Mouse (Mus musculus): Measurements from ENCODE around the gene Tcf7l2. TPM values are rescaled to one million over a fixed set of nuclear protein-coding genes. Genes with fewer than 3 reads are reported as not detected.

Gene Tcf7l2
- polyA plus RNA-seq, 2 experiments, result 7.8 to 18.4 TPM

- H3K27ac ChIP-seq, result no peak overlapping the region
- H3K27me3 ChIP-seq (ENCODE audit: control insufficient read depth, insufficient read depth, low read length), result no peaks in the 10 kb centered on the region
- no peak overlapping the region for H3K4me2 ChIP-seq (ENCODE audit: low read depth)
- peaks cover 0 to 3% of the 10 kb centered on the region in 2 experiments; a peak in 1 of 4 replicates for H3K4me1 ChIP-seq (replicated peaks; ENCODE audit: control insufficient read depth in 2 of 2, insufficient read depth in 2 of 2, low read length in 1 of 2)
- H3K9me3 ChIP-seq (ENCODE audit: control insufficient read depth, low read length), result no peaks in the 10 kb centered on the region
- no peak for ATAC-seq (ENCODE audit: insufficient read depth)
- TF ChIP-seq CTCF (IDR thresholded peaks at IDR 0.05; ENCODE audit: low read depth), result no peak
- H3K36me3 ChIP-seq (replicated peaks; ENCODE audit: control insufficient read depth, insufficient read depth, low read depth), result no peaks in the 10 kb centered on the region
- 71% methylated on average over 11 of the region's 11 CpGs for WGBS (ENCODE audit: insufficient replicate concordance)
- no peak overlapping the region for H3K4me3 ChIP-seq (ENCODE audit: insufficient read depth in 1 of 2, low read depth in 2 of 2, low read length in 2 of 2)
- no peak for DNase-seq (ENCODE audit: low read depth in 3 of 3, low spot score in 3 of 3)
- no peak overlapping the region for H3K9ac ChIP-seq (replicated peaks)
Observed at GRCm38 (mm10) chr19:55765814-55766213, 24.2 kb downstream of the Tcf7l2 start.

DNA sequence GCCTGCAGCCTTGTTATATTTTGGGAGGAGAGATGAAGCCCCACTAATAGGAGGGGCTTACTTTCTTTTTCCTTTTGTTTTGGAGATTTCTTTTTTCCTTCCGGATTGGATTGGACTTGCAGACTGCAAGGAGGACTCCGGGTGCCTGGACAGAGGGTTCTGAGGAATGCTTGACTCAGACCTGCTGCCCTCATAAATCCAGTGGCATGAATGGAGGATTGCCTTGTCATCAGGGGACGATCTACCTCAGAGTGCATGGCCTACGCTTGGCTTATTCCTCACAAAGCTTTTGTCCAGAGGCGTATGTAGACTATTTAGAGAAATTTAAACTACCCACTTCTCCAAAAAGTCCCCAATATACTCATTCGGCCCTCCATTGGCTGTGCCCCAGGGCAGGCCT is 25.5 kb downstream of the Tcf7l2 start:
- Histone ChIP-seq H3K36me3 (replicated peaks; ENCODE audit: control insufficient read depth, insufficient read depth, low read depth) (no peaks in the 10 kb centered on the region), H3K4me3 (ENCODE audit: insufficient read depth in 1 of 2, low read depth in 2 of 2, low read length in 2 of 2) (no peak overlapping the region), H3K4me1 (replicated peaks; ENCODE audit: control insufficient read depth in 2 of 2, insufficient read depth in 2 of 2, low read length in 1 of 2) (peaks cover 0 to 3% of the 10 kb centered on the region in 2 experiments; a peak in 1 of 4 replicates), H3K9ac (replicated peaks) (no peak overlapping the region), H3K4me2 (ENCODE audit: low read depth) (no peak overlapping the region), H3K27ac (no peak overlapping the region), H3K9me3 (ENCODE audit: control insufficient read depth, low read length) (no peaks in the 10 kb centered on the region), H3K27me3 (ENCODE audit: control insufficient read depth, insufficient read depth, low read length) (no peaks in the 10 kb centered on the region)
- no peak for DNase-seq (ENCODE audit: low read depth in 3 of 3, low spot score in 3 of 3)
- ATAC-seq (ENCODE audit: insufficient read depth), result no peak
- WGBS (ENCODE audit: insufficient replicate concordance), result 52% methylated on average over 6 of the region's 6 CpGs
- TF ChIP-seq CTCF (IDR thresholded peaks at IDR 0.05; ENCODE audit: low read depth) (no peak), EP300 (IDR thresholded peaks at IDR 0.05; ENCODE audit: low read depth) (no peak)

GRCm38 (mm10) chr19:55767579-55767978 is 26.0 kb downstream of the Tcf7l2 start:
- Histone ChIP-seq H3K9me3 (ENCODE audit: control insufficient read depth, low read length) (no peaks in the 10 kb centered on the region), H3K36me3 (replicated peaks; ENCODE audit: control insufficient read depth, insufficient read depth, low read depth) (no peaks in the 10 kb centered on the region), H3K4me1 (replicated peaks; ENCODE audit: control insufficient read depth in 2 of 2, insufficient read depth in 2 of 2, low read length in 1 of 2) (peaks cover 0 to 3% of the 10 kb centered on the region in 2 experiments; a peak in 1 of 4 replicates), H3K27ac (no peak overlapping the region), H3K4me3 (ENCODE audit: insufficient read depth in 1 of 2, low read depth in 2 of 2, low read length in 2 of 2) (no peak overlapping the region), H3K9ac (replicated peaks) (no peak overlapping the region), H3K4me2 (ENCODE audit: low read depth) (no peak overlapping the region), H3K27me3 (ENCODE audit: control insufficient read depth, insufficient read depth, low read length) (no peaks in the 10 kb centered on the region)
- TF ChIP-seq CTCF (IDR thresholded peaks at IDR 0.05; ENCODE audit: low read depth) (no peak), EP300 (IDR thresholded peaks at IDR 0.05; ENCODE audit: low read depth) (no peak)
- WGBS (ENCODE audit: insufficient replicate concordance), result 19% methylated on average over 2 of the region's 2 CpGs
- DNase-seq (ENCODE audit: low read depth in 3 of 3, low spot score in 3 of 3), result no peak
- ATAC-seq (ENCODE audit: insufficient read depth), result no peak

GRCm38 (mm10) chr19:55768246-55768645 is 26.6 kb downstream of the Tcf7l2 start:
- Histone ChIP-seq H3K27ac (no peak overlapping the region), H3K4me2 (ENCODE audit: low read depth) (no peak overlapping the region), H3K4me1 (replicated peaks; ENCODE audit: control insufficient read depth in 2 of 2, insufficient read depth in 2 of 2, low read length in 1 of 2) (peaks cover 0 to 3% of the 10 kb centered on the region in 2 experiments; a peak in 1 of 4 replicates), H3K4me3 (ENCODE audit: insufficient read depth in 1 of 2, low read depth in 2 of 2, low read length in 2 of 2) (no peak overlapping the region), H3K9me3 (ENCODE audit: control insufficient read depth, low read length) (no peaks in the 10 kb centered on the region), H3K9ac (replicated peaks) (no peak overlapping the region), H3K27me3 (ENCODE audit: control insufficient read depth, insufficient read depth, low read length) (no peaks in the 10 kb centered on the region), H3K36me3 (replicated peaks; ENCODE audit: control insufficient read depth, insufficient read depth, low read depth) (no peaks in the 10 kb centered on the region)
- DNase-seq (ENCODE audit: low read depth in 3 of 3, low spot score in 3 of 3) (no peak), ATAC-seq (ENCODE audit: insufficient read depth) (no peak)
- 52% methylated on average over 11 of the region's 11 CpGs for WGBS (ENCODE audit: insufficient replicate concordance)
- no peak for TF ChIP-seq CTCF (IDR thresholded peaks at IDR 0.05; ENCODE audit: low read depth)
- no peak for TF ChIP-seq EP300 (IDR thresholded peaks at IDR 0.05; ENCODE audit: low read depth)

DNA sequence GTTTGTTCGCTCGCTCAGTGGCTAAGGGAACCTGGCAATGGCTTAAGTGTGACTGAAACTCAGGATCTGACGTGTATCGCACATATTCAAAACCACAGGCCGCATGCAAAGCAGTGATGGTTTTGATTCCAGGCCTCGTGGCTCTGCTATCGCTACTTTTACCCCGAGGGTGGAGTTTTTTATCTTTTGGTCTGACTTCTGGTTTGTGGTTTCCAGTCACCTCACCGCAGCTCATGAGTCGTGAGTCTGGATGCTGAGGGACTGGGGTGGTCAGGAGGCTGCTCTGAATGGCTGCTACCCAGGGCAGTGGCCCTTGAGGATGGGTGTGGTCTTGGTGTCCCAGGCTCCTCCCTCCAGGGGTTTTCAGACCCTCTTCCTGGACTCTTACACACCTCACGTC is 27.3 kb downstream of the Tcf7l2 start:
- peaks cover 0 to 3% of the 10 kb centered on the region in 2 experiments; a peak in 1 of 4 replicates for H3K4me1 ChIP-seq (replicated peaks; ENCODE audit: control insufficient read depth in 2 of 2, insufficient read depth in 2 of 2, low read length in 1 of 2)

More for the DNA sequence above, 27.3 kb downstream of the Tcf7l2 start:
- Histone ChIP-seq H3K9ac (replicated peaks) (no peak overlapping the region), H3K9me3 (ENCODE audit: control insufficient read depth, low read length) (no peaks in the 10 kb centered on the region), H3K36me3 (replicated peaks; ENCODE audit: control insufficient read depth, insufficient read depth, low read depth) (no peaks in the 10 kb centered on the region), H3K4me3 (ENCODE audit: insufficient read depth in 1 of 2, low read depth in 2 of 2, low read length in 2 of 2) (no peak overlapping the region), H3K27me3 (ENCODE audit: control insufficient read depth, insufficient read depth, low read length) (no peaks in the 10 kb centered on the region), H3K27ac (no peak overlapping the region), H3K4me2 (ENCODE audit: low read depth) (no peak overlapping the region)
- TF ChIP-seq EP300 (IDR thresholded peaks at IDR 0.05; ENCODE audit: low read depth) (no peak), CTCF (IDR thresholded peaks at IDR 0.05; ENCODE audit: low read depth) (no peak)
- DNase-seq (ENCODE audit: low read depth in 3 of 3, low spot score in 3 of 3) (no peak), ATAC-seq (ENCODE audit: insufficient read depth) (no peak)
- WGBS (ENCODE audit: insufficient replicate concordance), result 10% methylated on average over 11 of the region's 11 CpGs

Measured in liver, embryonic 14.5 days (tissue).